Comparison of ENCODE assay signal across 18 mouse cellular contexts in genomic region chr4:141791486-141791885, GRCm38 (mm10). TPM values are rescaled to one million over a fixed set of nuclear protein-coding genes. Genes with fewer than 3 reads are reported as not detected.
A peak's percentile ranks its signal among the peaks of the same experiment; 100 is the strongest.
DNase-seq lines count a peak whose midpoint lies in the region; ATAC-seq lines count a peak whose summit lies in the region.
"Had no signal": no experiment of that assay in that cellular context is flagged by ENCODE, and none has a peak within 500 bp of the region (broad histone marks: within the 10 kb centered on the region; RNA-seq: fewer than 3 reads in every experiment).

No protein-coding gene starts in this region.

- peak overlapping the region; percentile 89; the same call in 1 of the 2 replicates for H3K27ac ChIP-seq in hindbrain, embryonic 15.5 days (replicated peaks)
- H3K27ac ChIP-seq in hindbrain, embryonic 10.5 days = no peak overlapping the region
- H3K27ac ChIP-seq in neural tube, embryonic 13.5 days (replicated peaks) = no peak overlapping the region
- peak overlapping the region; percentile 82; the same call in 1 of the 2 replicates for H3K27ac ChIP-seq in neural tube, embryonic 15.5 days (replicated peaks)

- no peak for ATAC-seq in hindbrain, embryonic 15.5 days (ENCODE audit: low FRiP score, low read depth)
- no peak for ATAC-seq in neural tube, embryonic 13.5 days (ENCODE audit: low read depth)
- ATAC-seq in neural tube, embryonic 15.5 days (ENCODE audit: low FRiP score) = no peak
- no peak for ATAC-seq in inflammation-experienced regulatory T-cells, adult 6 months

- peaks cover 34% of the 10 kb centered on the region for H3K4me1 ChIP-seq in hindbrain, embryonic 15.5 days (replicated peaks)
- peaks cover 37% of the 10 kb centered on the region for H3K4me1 ChIP-seq in hindbrain, embryonic 10.5 days (replicated peaks)
- peaks cover 51% of the 10 kb centered on the region for H3K4me1 ChIP-seq in neural tube, embryonic 13.5 days (replicated peaks)
- peaks cover 45% of the 10 kb centered on the region for H3K4me1 ChIP-seq in neural tube, embryonic 15.5 days

- no peaks in the 10 kb centered on the region for H3K27me3 ChIP-seq in hindbrain, embryonic 15.5 days
- H3K27me3 ChIP-seq in hindbrain, embryonic 10.5 days (ENCODE audit: insufficient read depth, poor library complexity, severe bottlenecking) = no peaks in the 10 kb centered on the region
- H3K27me3 ChIP-seq in neural tube, embryonic 13.5 days = no peaks in the 10 kb centered on the region
- no peaks in the 10 kb centered on the region for H3K27me3 ChIP-seq in neural tube, embryonic 15.5 days (replicated peaks)
- H3K27me3 ChIP-seq: midbrain, embryonic 12.5 days had no signal

- peak; percentile 52 for DNase-seq in cerebellum, adult 9-11 months
- no peak for DNase-seq in cerebellum, adult 11 months
- no peak for DNase-seq in hindbrain, embryonic 10.5 days (ENCODE audit: low spot score)
- no peak for DNase-seq in neural tube, embryonic 10.5 days (ENCODE audit: extremely low spot score, low spot score)
- DNase-seq: left cerebral cortex, postnatal 4 days; lung, postnatal 14 days; right cerebral cortex, postnatal 14 days had no signal

- peaks cover 6% of the 10 kb centered on the region; the same call in 1 of the 2 replicates for H3K36me3 ChIP-seq in hindbrain, embryonic 15.5 days
- H3K36me3 ChIP-seq in hindbrain, embryonic 10.5 days = peaks cover 20% of the 10 kb centered on the region
- peaks cover 15% of the 10 kb centered on the region for H3K36me3 ChIP-seq in neural tube, embryonic 13.5 days
- H3K36me3 ChIP-seq in neural tube, embryonic 15.5 days = peaks cover 5% of the 10 kb centered on the region; the same call in 1 of the 2 replicates

- no peaks in the 10 kb centered on the region for H3K9me3 ChIP-seq in hindbrain, embryonic 15.5 days
- H3K9me3 ChIP-seq in hindbrain, embryonic 10.5 days = no peaks in the 10 kb centered on the region
- H3K9me3 ChIP-seq in neural tube, embryonic 13.5 days = no peaks in the 10 kb centered on the region
- no peaks in the 10 kb centered on the region for H3K9me3 ChIP-seq in neural tube, embryonic 15.5 days (replicated peaks)
- H3K9me3 ChIP-seq: midbrain, embryonic 12.5 days had no signal

- H3K4me3 ChIP-seq in hindbrain, embryonic 15.5 days = no peak overlapping the region
- H3K4me3 ChIP-seq in hindbrain, embryonic 10.5 days = no peak overlapping the region
- H3K4me3 ChIP-seq in neural tube, embryonic 13.5 days = no peak overlapping the region
- no peak overlapping the region for H3K4me3 ChIP-seq in neural tube, embryonic 15.5 days (replicated peaks)

- H3K4me2 ChIP-seq in hindbrain, embryonic 15.5 days = peak overlapping the region; percentile 69; the same call in 1 of the 2 replicates
- 0 out of 2 replicates have a peak overlapping the region, but pooled peaks have one; percentile 76 for H3K4me2 ChIP-seq in neural tube, embryonic 13.5 days
- H3K4me2 ChIP-seq in neural tube, embryonic 15.5 days = no peak overlapping the region; the same call in 1 of the 2 replicates

- 89% methylated on average over 7 of the region's 7 CpGs for WGBS in hindbrain, embryonic 15.5 days
- WGBS in hindbrain, embryonic 10.5 days = 87% methylated on average over 7 of the region's 7 CpGs
- WGBS in neural tube, embryonic 13.5 days = 88% methylated on average over 7 of the region's 7 CpGs
- 92% methylated on average over 7 of the region's 7 CpGs for WGBS in neural tube, embryonic 15.5 days

- H3K9ac ChIP-seq in hindbrain, embryonic 15.5 days = no peak overlapping the region
- H3K9ac ChIP-seq in neural tube, embryonic 13.5 days = no peak overlapping the region
- no peak overlapping the region for H3K9ac ChIP-seq in neural tube, embryonic 15.5 days (replicated peaks)
- H3K9ac ChIP-seq: midbrain, embryonic 12.5 days had no signal

RNA-seq across cellular contexts. Expression of gene Dnajc16, which starts 0.8 kb away (rescaled TPM):
- 5.5 and 6.8 TPM in 2 replicates for polyA plus RNA-seq in hindbrain, embryonic 15.5 days (2015; fragmentation: Nextera tagmentation; extraction: Ambion mirVana)
- polyA plus RNA-seq in hindbrain, embryonic 10.5 days (2016; fragmentation: Nextera tagmentation; extraction: Ambion mirVana) = 4.5 and 5.5 TPM in 2 replicates
- 6.0 and 6.6 TPM in 2 replicates for polyA plus RNA-seq in neural tube, embryonic 13.5 days (2015; fragmentation: Nextera tagmentation; extraction: Ambion mirVana)
- polyA plus RNA-seq in neural tube, embryonic 15.5 days (2015; fragmentation: Nextera tagmentation; extraction: Ambion mirVana) = 6.2 TPM in 2 replicates
- polyA plus RNA-seq in inflammation-experienced regulatory T-cells, adult 6 months (2017; shearing (Covaris generic)) = 1 to 10 TPM; 3.0 to 3.7 (median 3.6) TPM

RNA-seq across cellular contexts. Expression of gene Casp9, which starts 1.9 kb away (rescaled TPM):
- polyA plus RNA-seq in hindbrain, embryonic 15.5 days (2015; fragmentation: Nextera tagmentation; extraction: Ambion mirVana) = 20.8 and 23.0 TPM in 2 replicates
- polyA plus RNA-seq in hindbrain, embryonic 10.5 days (2016; fragmentation: Nextera tagmentation; extraction: Ambion mirVana) = 25.5 and 27.0 TPM in 2 replicates
- 19.8 and 22.9 TPM in 2 replicates for polyA plus RNA-seq in neural tube, embryonic 13.5 days (2015; fragmentation: Nextera tagmentation; extraction: Ambion mirVana)
- polyA plus RNA-seq in neural tube, embryonic 15.5 days (2015; fragmentation: Nextera tagmentation; extraction: Ambion mirVana) = 19.2 and 20.1 TPM in 2 replicates
- 10 to 100 TPM in 1 of 3 experiments, 1 to 10 TPM in 2; 6.9 to 10.9 (median 6.9) TPM for polyA plus RNA-seq in inflammation-experienced regulatory T-cells, adult 6 months (2017; shearing (Covaris generic))

RNA-seq across cellular contexts. Expression of gene Cela2a, which starts 34.5 kb away (rescaled TPM):
- 0.18 TPM in 1 of 2 replicates, not detected in the other for polyA plus RNA-seq in hindbrain, embryonic 15.5 days (2015; fragmentation: Nextera tagmentation; extraction: Ambion mirVana)
- not detected in 2 replicates for polyA plus RNA-seq in hindbrain, embryonic 10.5 days (2016; fragmentation: Nextera tagmentation; extraction: Ambion mirVana)
- not detected in 2 replicates for polyA plus RNA-seq in neural tube, embryonic 13.5 days (2015; fragmentation: Nextera tagmentation; extraction: Ambion mirVana)
- 1.3 TPM in 1 of 2 replicates, not detected in the other for polyA plus RNA-seq in neural tube, embryonic 15.5 days (2015; fragmentation: Nextera tagmentation; extraction: Ambion mirVana)
- not detected for polyA plus RNA-seq in inflammation-experienced regulatory T-cells, adult 6 months (2017; shearing (Covaris generic))
- polyA plus RNA-seq: forebrain, embryonic 16.5 days; heart, embryonic 11.5 days; kidney, embryonic 14.5 days; midbrain, embryonic 12.5 days; myocyte had no signal

RNA-seq across cellular contexts. Expression of gene Agmat, which starts 45.0 kb away (rescaled TPM):
- polyA plus RNA-seq in hindbrain, embryonic 15.5 days (2015; fragmentation: Nextera tagmentation; extraction: Ambion mirVana) = 0.14 and 0.21 TPM in 2 replicates
- polyA plus RNA-seq in hindbrain, embryonic 10.5 days (2016; fragmentation: Nextera tagmentation; extraction: Ambion mirVana) = not detected in 2 replicates
- polyA plus RNA-seq in neural tube, embryonic 13.5 days (2015; fragmentation: Nextera tagmentation; extraction: Ambion mirVana) = not detected in 2 replicates
- 0.72 TPM in 1 of 2 replicates, not detected in the other for polyA plus RNA-seq in neural tube, embryonic 15.5 days (2015; fragmentation: Nextera tagmentation; extraction: Ambion mirVana)
- polyA plus RNA-seq in inflammation-experienced regulatory T-cells, adult 6 months (2017; shearing (Covaris generic)) = not detected
- polyA plus RNA-seq: forebrain, embryonic 16.5 days; midbrain, embryonic 12.5 days; urinary bladder, adult 2 months had no signal

RNA-seq across cellular contexts. Expression of gene Ctrc, which starts 54.7 kb away (rescaled TPM):
- not detected in 2 replicates for polyA plus RNA-seq in hindbrain, embryonic 15.5 days (2015; fragmentation: Nextera tagmentation; extraction: Ambion mirVana)
- polyA plus RNA-seq in hindbrain, embryonic 10.5 days (2016; fragmentation: Nextera tagmentation; extraction: Ambion mirVana) = not detected in 2 replicates
- not detected in 2 replicates for polyA plus RNA-seq in neural tube, embryonic 13.5 days (2015; fragmentation: Nextera tagmentation; extraction: Ambion mirVana)
- not detected in 2 replicates for polyA plus RNA-seq in neural tube, embryonic 15.5 days (2015; fragmentation: Nextera tagmentation; extraction: Ambion mirVana)
- polyA plus RNA-seq in inflammation-experienced regulatory T-cells, adult 6 months (2017; shearing (Covaris generic)) = not detected
- polyA plus RNA-seq: cortical plate, adult 2 months; forebrain, embryonic 16.5 days; heart, embryonic 11.5 days; kidney, embryonic 14.5 days; midbrain, embryonic 12.5 days; myocyte; urinary bladder, adult 2 months had no signal

Comparison
In these comparisons a context has a peak if more than half of its experiments do, and no peak if none do; other contexts are left out.
1. H3K27ac ChIP-seq: peak in hindbrain, embryonic 15.5 days (single experiment) and neural tube, embryonic 15.5 days (single experiment); none in hindbrain, embryonic 10.5 days (single experiment) and neural tube, embryonic 13.5 days (single experiment).